Mouse (Mus musculus): ENCODE data around the gene Cpt1c. TPM values are rescaled to one million over a fixed set of nuclear protein-coding genes. Genes with fewer than 3 reads are reported as not detected.

Gene Cpt1c
- polyA plus RNA-seq, 1 experiment from 2014 or later, result 9.0 TPM

Small RNA genes lying within 50 kb of the gene (microRNA-seq; reads per million reads assigned to microRNA genes)
- not detected for gene Mir7054

Other genes with a start within 250 kb of the Cpt1c start
- 32.7 and 34.0 TPM in 2 replicates for gene Vrk3, start 226.4 kb downstream of the Cpt1c start, polyA plus RNA-seq (2015; fragmentation: Nextera tagmentation; extraction: Ambion mirVana)
- 0.47 and 0.58 TPM in 2 replicates for gene Zfp473, start 223.8 kb downstream of the Cpt1c start, polyA plus RNA-seq (2015; fragmentation: Nextera tagmentation; extraction: Ambion mirVana)
- gene Nup62, start 158.8 kb downstream of the Cpt1c start, polyA plus RNA-seq (2015; fragmentation: Nextera tagmentation; extraction: Ambion mirVana), result 57.2 and 77.3 TPM in 2 replicates
- gene Il4i1, start 158.5 kb downstream of the Cpt1c start, polyA plus RNA-seq (2015; fragmentation: Nextera tagmentation; extraction: Ambion mirVana), result 1.1 and 3.2 TPM in 2 replicates
- gene Atf5, start 158.2 kb downstream of the Cpt1c start, polyA plus RNA-seq (2015; fragmentation: Nextera tagmentation; extraction: Ambion mirVana), result 2.5 TPM in 2 replicates
- 91.7 and 97.8 TPM in 2 replicates for gene Akt1s1, start 125.9 kb downstream of the Cpt1c start, polyA plus RNA-seq (2015; fragmentation: Nextera tagmentation; extraction: Ambion mirVana)
- 53.2 and 63.4 TPM in 2 replicates for gene Tbc1d17, start 125.8 kb downstream of the Cpt1c start, polyA plus RNA-seq (2015; fragmentation: Nextera tagmentation; extraction: Ambion mirVana)
- gene Pnkp, start 117.7 kb downstream of the Cpt1c start, polyA plus RNA-seq (2015; fragmentation: Nextera tagmentation; extraction: Ambion mirVana), result 22.4 and 28.7 TPM in 2 replicates
- 206 and 273 TPM in 2 replicates for gene Ptov1, start 105.1 kb downstream of the Cpt1c start, polyA plus RNA-seq (2015; fragmentation: Nextera tagmentation; extraction: Ambion mirVana)
- 72.9 and 93.9 TPM in 2 replicates for gene Med25, start 82.1 kb downstream of the Cpt1c start, polyA plus RNA-seq (2015; fragmentation: Nextera tagmentation; extraction: Ambion mirVana)
- gene Fuz, start 78.8 kb downstream of the Cpt1c start, polyA plus RNA-seq (2015; fragmentation: Nextera tagmentation; extraction: Ambion mirVana), result 11.9 and 16.3 TPM in 2 replicates
- gene Ap2a1, start 45.4 kb downstream of the Cpt1c start, polyA plus RNA-seq (2015; fragmentation: Nextera tagmentation; extraction: Ambion mirVana), result 51.9 and 57.4 TPM in 2 replicates
- 0.13 and 0.27 TPM in 2 replicates for gene Tsks, start 31.6 kb downstream of the Cpt1c start, polyA plus RNA-seq (2015; fragmentation: Nextera tagmentation; extraction: Ambion mirVana)
- gene Prmt1, start 11.7 kb upstream of the Cpt1c start, polyA plus RNA-seq (2015; fragmentation: Nextera tagmentation; extraction: Ambion mirVana), result 315 and 356 TPM in 2 replicates
- 61.6 and 76.7 TPM in 2 replicates for gene Irf3, start 22.8 kb upstream of the Cpt1c start, polyA plus RNA-seq (2015; fragmentation: Nextera tagmentation; extraction: Ambion mirVana)
- 34.5 and 35.4 TPM in 2 replicates for gene Bcl2l12, start 23.9 kb upstream of the Cpt1c start, polyA plus RNA-seq (2015; fragmentation: Nextera tagmentation; extraction: Ambion mirVana)
- 25.1 and 32.5 TPM in 2 replicates for gene Scaf1, start 41.5 kb upstream of the Cpt1c start, polyA plus RNA-seq (2015; fragmentation: Nextera tagmentation; extraction: Ambion mirVana)
- gene Rras, start 43.1 kb upstream of the Cpt1c start, polyA plus RNA-seq (2015; fragmentation: Nextera tagmentation; extraction: Ambion mirVana), result 76.4 and 80.8 TPM in 2 replicates
- 5.0 and 7.6 TPM in 2 replicates for gene Prr12, start 78.0 kb upstream of the Cpt1c start, polyA plus RNA-seq (2015; fragmentation: Nextera tagmentation; extraction: Ambion mirVana)
- 42.4 and 54.8 TPM in 2 replicates for gene Nosip, start 87.6 kb upstream of the Cpt1c start, polyA plus RNA-seq (2015; fragmentation: Nextera tagmentation; extraction: Ambion mirVana)
- gene Prrg2, start 87.8 kb upstream of the Cpt1c start, polyA plus RNA-seq (2015; fragmentation: Nextera tagmentation; extraction: Ambion mirVana), result 12.9 and 15.9 TPM in 2 replicates
- gene Rcn3, start 117.4 kb upstream of the Cpt1c start, polyA plus RNA-seq (2015; fragmentation: Nextera tagmentation; extraction: Ambion mirVana), result 223 and 285 TPM in 2 replicates
- gene Fcgrt, start 129.0 kb upstream of the Cpt1c start, polyA plus RNA-seq (2015; fragmentation: Nextera tagmentation; extraction: Ambion mirVana), result 52.5 and 62.7 TPM in 2 replicates
- 794 and 808 TPM in 2 replicates for gene Rps11, start 149.6 kb upstream of the Cpt1c start, polyA plus RNA-seq (2015; fragmentation: Nextera tagmentation; extraction: Ambion mirVana)
- 697 and 762 TPM in 2 replicates for gene Rpl13a, start 153.9 kb upstream of the Cpt1c start, polyA plus RNA-seq (2015; fragmentation: Nextera tagmentation; extraction: Ambion mirVana)
- 0.22 TPM in 1 of 2 replicates, not detected in the other for gene Gm45713, start 161.4 kb upstream of the Cpt1c start, polyA plus RNA-seq (2015; fragmentation: Nextera tagmentation; extraction: Ambion mirVana)
- gene Flt3l, start 161.6 kb upstream of the Cpt1c start, polyA plus RNA-seq (2015; fragmentation: Nextera tagmentation; extraction: Ambion mirVana), result 1.5 and 2.2 TPM in 2 replicates
- gene Pih1d1, start 179.5 kb upstream of the Cpt1c start, polyA plus RNA-seq (2015; fragmentation: Nextera tagmentation; extraction: Ambion mirVana), result 76.5 and 77.3 TPM in 2 replicates
- gene Aldh16a1, start 179.7 kb upstream of the Cpt1c start, polyA plus RNA-seq (2015; fragmentation: Nextera tagmentation; extraction: Ambion mirVana), result 26.4 and 40.4 TPM in 2 replicates
- 2.7 and 3.5 TPM in 2 replicates for gene Slc17a7, start 189.1 kb upstream of the Cpt1c start, polyA plus RNA-seq (2015; fragmentation: Nextera tagmentation; extraction: Ambion mirVana)
- 0.10 TPM in 1 of 2 replicates, not detected in the other for gene Gfy, start 204.7 kb upstream of the Cpt1c start, polyA plus RNA-seq (2015; fragmentation: Nextera tagmentation; extraction: Ambion mirVana)
- not detected in 2 replicates for gene Pth2, start 206.1 kb upstream of the Cpt1c start, polyA plus RNA-seq (2015; fragmentation: Nextera tagmentation; extraction: Ambion mirVana)
- 0.53 and 0.80 TPM in 2 replicates for gene Ccdc155, start 230.0 kb upstream of the Cpt1c start, polyA plus RNA-seq (2015; fragmentation: Nextera tagmentation; extraction: Ambion mirVana)
- 0.90 and 1.2 TPM in 2 replicates for gene Dkkl1, start 237.3 kb upstream of the Cpt1c start, polyA plus RNA-seq (2015; fragmentation: Nextera tagmentation; extraction: Ambion mirVana)
- gene Tead2, start 240.9 kb upstream of the Cpt1c start, polyA plus RNA-seq (2015; fragmentation: Nextera tagmentation; extraction: Ambion mirVana), result 89.0 and 106 TPM in 2 replicates

All from heart, embryonic 15.5 days (tissue).